20 mouse cellular contexts compared by ENCODE assay signal in genomic region chr2:143451661-143452060, GRCm38 (mm10).
A peak's percentile ranks its signal among the peaks of the same experiment; 100 is the strongest.
DNase-seq lines count a peak whose midpoint lies in the region; ATAC-seq and TF ChIP-seq lines count a peak whose summit lies in the region.
"Had no signal": no experiment of that assay in that cellular context is flagged by ENCODE, and none has a peak within 500 bp of the region (broad histone marks: within the 10 kb centered on the region; RNA-seq: fewer than 3 reads in every experiment).

No protein-coding gene starts in this region.

- TF ChIP-seq POLR2A in brain, embryonic 14.5 days (IDR thresholded peaks at IDR 0.05; ENCODE audit: borderline replicate concordance, extremely low read depth, insufficient read depth, insufficient read length, poor library complexity, severe bottlenecking) = no peak

- H3K27me3 ChIP-seq in embryonic facial prominence, embryonic 11.5 days (ENCODE audit: control insufficient read depth, insufficient read depth, low read length) = no peaks in the 10 kb centered on the region
- H3K27me3 ChIP-seq in embryonic facial prominence, embryonic 10.5 days (replicated peaks; ENCODE audit: low read depth, poor library complexity, severe bottlenecking) = no peaks in the 10 kb centered on the region
- H3K27me3 ChIP-seq in midbrain, embryonic 14.5 days (ENCODE audit: control insufficient read depth, insufficient read depth, low read length) = no peaks in the 10 kb centered on the region
- H3K27me3 ChIP-seq in midbrain, embryonic 15.5 days (replicated peaks) = no peaks in the 10 kb centered on the region
- H3K27me3 ChIP-seq: forebrain, embryonic 13.5 days; heart, embryonic 12.5 days; limb, embryonic 12.5 days; megakaryocyte, embryonic 14.5 days had no signal

- peak; percentile 61 for DNase-seq in embryonic facial prominence, embryonic 11.5 days (ENCODE audit: low spot score)
- DNase-seq in embryonic facial prominence, embryonic 10.5 days (ENCODE audit: low spot score) = no peak
- peak; percentile 16 for DNase-seq in midbrain, embryonic 14.5 days
- peak; percentile 6 for DNase-seq in brain, embryonic 14.5 days (ENCODE audit: low read depth)
- DNase-seq in forelimb bud, embryonic 11.5 days (ENCODE audit: low read depth, low spot score) = peak; percentile 59
- DNase-seq in spleen, postnatal 36 days (ENCODE audit: low spot score in 2 of 2) = no peak
- DNase-seq: adrenal gland, adult 2 months; cerebellum, adult 11-12 months; cerebellum, postnatal 36 days; lung, postnatal 10 days; thymus, adult 2 months had no signal

- no peaks in the 10 kb centered on the region for H3K9me3 ChIP-seq in embryonic facial prominence, embryonic 11.5 days (replicated peaks; ENCODE audit: control insufficient read depth, low read length)
- H3K9me3 ChIP-seq in embryonic facial prominence, embryonic 10.5 days = no peaks in the 10 kb centered on the region
- H3K9me3 ChIP-seq in midbrain, embryonic 14.5 days (ENCODE audit: control insufficient read depth, low read length) = no peaks in the 10 kb centered on the region
- H3K9me3 ChIP-seq in midbrain, embryonic 15.5 days = no peaks in the 10 kb centered on the region
- H3K9me3 ChIP-seq: forebrain, embryonic 13.5 days; heart, embryonic 12.5 days; limb, embryonic 12.5 days had no signal

- no peak overlapping the region for H3K4me3 ChIP-seq in embryonic facial prominence, embryonic 11.5 days (ENCODE audit: low read depth, low read length)
- no peak overlapping the region for H3K4me3 ChIP-seq in embryonic facial prominence, embryonic 10.5 days
- H3K4me3 ChIP-seq in midbrain, embryonic 14.5 days (replicated peaks; ENCODE audit: low read depth, low read length) = no peak overlapping the region
- no peak overlapping the region for H3K4me3 ChIP-seq in midbrain, embryonic 15.5 days
- H3K4me3 ChIP-seq: forebrain, embryonic 13.5 days; heart, embryonic 12.5 days; limb, embryonic 12.5 days; megakaryocyte, embryonic 14.5 days; myocyte had no signal

- H3K36me3 ChIP-seq in embryonic facial prominence, embryonic 11.5 days (replicated peaks; ENCODE audit: control insufficient read depth, insufficient read depth, low read depth, low read length) = no peaks in the 10 kb centered on the region
- H3K36me3 ChIP-seq in embryonic facial prominence, embryonic 10.5 days (replicated peaks) = no peaks in the 10 kb centered on the region
- H3K36me3 ChIP-seq in midbrain, embryonic 14.5 days (ENCODE audit: control insufficient read depth, insufficient read depth, low read length) = no peaks in the 10 kb centered on the region
- no peaks in the 10 kb centered on the region for H3K36me3 ChIP-seq in midbrain, embryonic 15.5 days (replicated peaks)
- H3K36me3 ChIP-seq: heart, embryonic 12.5 days; limb, embryonic 12.5 days had no signal

- H3K9ac ChIP-seq in embryonic facial prominence, embryonic 11.5 days (replicated peaks; ENCODE audit: low read length) = no peak overlapping the region
- H3K9ac ChIP-seq in midbrain, embryonic 14.5 days (replicated peaks; ENCODE audit: low read length) = no peak overlapping the region
- no peak overlapping the region for H3K9ac ChIP-seq in midbrain, embryonic 15.5 days
- H3K9ac ChIP-seq: forebrain, embryonic 13.5 days; heart, embryonic 12.5 days; limb, embryonic 12.5 days; liver, embryonic 14.5 days had no signal

- H3K27ac ChIP-seq in embryonic facial prominence, embryonic 11.5 days (replicated peaks; ENCODE audit: low read depth, low read length) = no peak overlapping the region
- H3K27ac ChIP-seq in embryonic facial prominence, embryonic 10.5 days (replicated peaks) = no peak overlapping the region
- H3K27ac ChIP-seq in midbrain, embryonic 14.5 days (replicated peaks; ENCODE audit: low read depth, low read length) = no peak overlapping the region
- H3K27ac ChIP-seq in midbrain, embryonic 15.5 days = no peak overlapping the region
- H3K27ac ChIP-seq: forebrain, embryonic 13.5 days; limb, embryonic 12.5 days; liver, embryonic 14.5 days had no signal

- no peak overlapping the region for H3K4me2 ChIP-seq in embryonic facial prominence, embryonic 11.5 days (ENCODE audit: low read depth, low read length)
- no peak overlapping the region for H3K4me2 ChIP-seq in midbrain, embryonic 14.5 days (ENCODE audit: low read length)
- no peak overlapping the region for H3K4me2 ChIP-seq in midbrain, embryonic 15.5 days
- H3K4me2 ChIP-seq: forebrain, embryonic 13.5 days; heart, embryonic 12.5 days; limb, embryonic 12.5 days had no signal

- H3K4me1 ChIP-seq in embryonic facial prominence, embryonic 11.5 days (ENCODE audit: control insufficient read depth, insufficient read depth, low read length) = no peaks in the 10 kb centered on the region
- H3K4me1 ChIP-seq in embryonic facial prominence, embryonic 10.5 days = no peaks in the 10 kb centered on the region
- H3K4me1 ChIP-seq in midbrain, embryonic 14.5 days (ENCODE audit: control insufficient read depth, insufficient read depth, low read length) = no peaks in the 10 kb centered on the region
- H3K4me1 ChIP-seq in midbrain, embryonic 15.5 days = 0 out of 2 replicates have a peak, but pooled peaks cover 3% of the 10 kb centered on the region
- H3K4me1 ChIP-seq: forebrain, embryonic 13.5 days; heart, embryonic 12.5 days; limb, embryonic 12.5 days; megakaryocyte, embryonic 14.5 days had no signal

- no peak for ATAC-seq in embryonic facial prominence, embryonic 11.5 days (replicated peaks; ENCODE audit: insufficient number of reproducible peaks, low FRiP score, low TSS enrichment, low read depth)
- ATAC-seq in midbrain, embryonic 14.5 days (ENCODE audit: low FRiP score, low TSS enrichment) = no peak
- ATAC-seq in midbrain, embryonic 15.5 days (replicated peaks) = no peak
- no peak for ATAC-seq in activated CD4-positive, CD25-positive, alpha-beta regulatory T cell, adult 4 months
- ATAC-seq: forebrain, embryonic 13.5 days; inflammation-experienced regulatory T-cells, adult 6 months had no signal

- no peak for TF ChIP-seq CTCF in brain, embryonic 14.5 days (IDR thresholded peaks at IDR 0.05; ENCODE audit: borderline replicate concordance, extremely low read depth, insufficient read depth, insufficient read length)

Comparison
In these comparisons a context has a peak if more than half of its experiments do, and no peak if none do; other contexts are left out.
1. DNase-seq: peak in embryonic facial prominence, embryonic 11.5 days (single experiment), midbrain, embryonic 14.5 days (single experiment), brain, embryonic 14.5 days (single experiment) and forelimb bud, embryonic 11.5 days (single experiment); none in embryonic facial prominence, embryonic 10.5 days (single experiment) and spleen, postnatal 36 days (0 of 2).